Mouse (Mus musculus) forebrain, embryonic 16.5 days (tissue): ENCODE measurements around the gene Smurf1. TPM values are rescaled to one million over a fixed set of nuclear protein-coding genes. Genes with fewer than 3 reads are reported as not detected.
A peak's percentile ranks its signal among the peaks of the same experiment; 100 is the strongest.

Experiments
- ATAC-seq: fragments of 200-750 bp; cut with Nextera tagmentation; 2 replicates; pipeline ENCODE4 v1.8.0; 2017; ENCODE audit warnings: mild to moderate bottlenecking, moderate library complexity
- H3K27ac ChIP-seq: fragments of 300-500 bp; sonication (generic); 2 replicates; pipeline ENCODE4 v1.5.1; 2014; ENCODE audit warnings: low read length, control low read depth
- H3K27me3 ChIP-seq: fragments of 300-500 bp; sonication (generic); replicated peaks from 2 replicates; pipeline ENCODE4 v1.6.1; 2014; ENCODE audit warnings: low read length; ENCODE audit not compliant: control insufficient read depth, insufficient read depth
- H3K36me3 ChIP-seq: fragments of 300-500 bp; sonication (generic); 2 replicates; pipeline ENCODE4 v1.6.1; 2014; ENCODE audit not compliant: control insufficient read depth, insufficient read depth
- H3K4me1 ChIP-seq: fragments of 300-500 bp; sonication (generic); replicated peaks from 2 replicates; pipeline ENCODE4 v1.6.1; 2014; ENCODE audit warnings: low read length; ENCODE audit not compliant: control insufficient read depth, insufficient read depth
- H3K4me2 ChIP-seq: fragments of 300-500 bp; sonication (generic); 2 replicates; pipeline ENCODE4 v1.6.1; 2014; ENCODE audit warnings: mild to moderate bottlenecking, low read length, control low read depth
- H3K4me3 ChIP-seq: fragments of 300-500 bp; sonication (generic); replicated peaks from 2 replicates; pipeline ENCODE4 v1.5.1; 2014; ENCODE audit warnings: mild to moderate bottlenecking, low read length, control low read depth
- H3K9ac ChIP-seq: fragments of 300-500 bp; sonication (generic); replicated peaks from 2 replicates; pipeline ENCODE4 v1.6.1; 2014; ENCODE audit warnings: low read depth, low read length, control low read depth
- H3K9me3 ChIP-seq: fragments of 300-500 bp; sonication (generic); 2 replicates; pipeline ENCODE4 v1.6.1; 2016; ENCODE audit warnings: low read length; ENCODE audit not compliant: control insufficient read depth
- WGBS: fragments of 180-500 bp; shearing (Covaris S2); extraction: QIAGEN DNeasy Blood & Tissue Kit; methylation state at CpG from one replicate; pipeline ENCODE4 v1.1.7; 2014; 5-methylcytosine and 5-hydroxymethylcytosine counted together
- polyA plus RNA-seq: library from polyadenylated mRNA; unstranded; fragments of >200 nt; fragmentation: Nextera tagmentation; extraction: Ambion mirVana; gene quantifications from 2 replicates; pipeline ENCODE4 v1.2.1, GENCODE M21; 2015

Smurf1 gene
- polyA plus RNA-seq, result 25.4 and 28.2 TPM in 2 replicates

DNA sequence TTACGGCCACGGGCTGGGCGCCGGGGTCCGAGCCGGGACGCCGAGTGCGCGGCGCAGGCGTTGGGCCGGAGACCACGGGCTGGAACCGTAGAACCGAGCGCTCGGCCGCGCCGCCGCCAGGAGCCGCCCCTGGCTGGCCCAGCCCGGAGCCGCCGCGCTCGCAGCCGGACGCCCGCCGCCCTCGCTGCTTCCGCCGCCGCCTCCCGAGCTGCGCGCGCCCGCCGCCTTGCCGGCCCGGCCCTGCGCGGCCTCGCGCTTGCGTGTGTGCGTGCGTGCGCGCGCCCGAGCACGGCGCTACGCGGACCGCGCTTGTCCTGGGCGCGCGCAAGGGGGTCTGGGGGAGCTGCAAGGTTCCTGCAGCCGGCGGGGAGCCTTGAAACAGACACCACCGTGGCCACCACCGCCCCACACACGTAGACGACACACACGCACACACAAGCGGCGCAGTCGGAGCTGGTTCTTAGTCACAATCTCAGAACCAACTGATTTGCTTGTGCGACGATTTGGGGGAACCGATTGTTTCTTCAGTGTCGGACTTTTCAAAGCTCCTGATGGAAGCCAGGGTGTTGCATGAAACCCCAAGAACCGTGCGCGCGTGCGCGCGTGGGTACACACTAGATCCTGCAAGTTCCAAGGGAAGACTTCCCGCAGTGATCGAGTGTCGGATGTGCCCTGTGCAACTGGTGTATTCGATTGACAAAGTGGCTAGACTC, at the start of gene Smurf1:
Smurf1 (minus strand) TSS at position 209 of the 713 bp plus-strand sequence.
- Histone ChIP-seq H3K36me3 (no peaks in the 10 kb centered on the region), H3K9me3 (no peaks in the 10 kb centered on the region), H3K27me3 (no peaks in the 10 kb centered on the region; the same call in 1 of the 2 replicates), H3K4me2 (peak within 1 kb of the TSS; percentile 82), H3K4me1 (peaks cover 35% of the 10 kb centered on the region), H3K4me3 (peak within 1 kb of the TSS; percentile 88), H3K9ac (peak within 1 kb of the TSS; percentile 93), H3K27ac (peak within 1 kb of the TSS; percentile 78)
- WGBS, result under 1% methylated on average over 89 of the region's 89 CpGs
- peak; percentile 67 for ATAC-seq

- H3K4me2 ChIP-seq, result no peak overlapping the region
- 80% methylated on average over 1 of the region's 1 CpGs for WGBS
- H3K27ac ChIP-seq, result no peak overlapping the region
- H3K9me3 ChIP-seq, result no peaks in the 10 kb centered on the region
- H3K27me3 ChIP-seq, result no peaks in the 10 kb centered on the region
- H3K9ac ChIP-seq, result no peak overlapping the region
- no peak overlapping the region for H3K4me3 ChIP-seq
- ATAC-seq, result no peak
- no peaks in the 10 kb centered on the region for H3K36me3 ChIP-seq
- no peaks in the 10 kb centered on the region for H3K4me1 ChIP-seq
These were observed 48.6 kb upstream of the Smurf1 start for GRCm38 (mm10) chr5:145014278-145014677.

DNA sequence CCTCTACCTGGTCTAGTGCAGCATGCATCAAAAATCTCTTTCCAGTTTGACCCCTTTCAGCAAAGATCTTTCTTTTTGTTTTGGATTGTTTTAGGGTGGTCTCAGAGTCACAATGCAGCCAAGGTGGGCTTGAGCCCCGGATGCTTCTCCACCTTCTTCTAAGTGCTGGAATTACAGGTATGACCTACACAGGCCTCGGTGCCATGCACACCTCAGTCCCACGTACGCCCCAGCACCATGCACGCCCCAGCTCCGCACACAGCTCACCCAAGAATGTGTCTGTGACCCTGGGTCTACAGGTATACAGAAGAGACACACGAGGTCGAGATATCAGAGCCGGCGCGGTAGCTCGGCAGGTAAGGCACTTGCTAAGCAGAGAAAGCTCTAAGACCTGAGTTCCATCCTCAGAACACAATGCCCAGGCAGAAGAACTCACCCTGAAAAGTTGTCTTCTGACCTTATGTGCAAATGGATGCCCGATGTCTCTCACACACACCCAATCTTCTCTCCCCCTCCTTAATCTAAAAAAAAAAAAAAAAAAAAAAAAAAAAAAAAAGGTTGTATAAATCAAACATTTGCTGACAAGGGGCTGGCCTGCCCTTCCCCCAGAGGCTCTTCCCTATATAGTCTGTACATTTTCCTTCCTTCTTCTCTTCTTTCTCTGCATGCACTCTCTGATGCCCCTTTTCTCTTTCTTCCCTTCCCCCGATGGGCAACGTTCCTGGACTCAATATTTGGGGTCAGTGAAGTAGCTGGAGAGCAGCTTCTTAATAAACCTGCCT, 43.4 kb upstream of the Smurf1 start:
- H3K9me3 ChIP-seq, result no peaks in the 10 kb centered on the region
- no peaks in the 10 kb centered on the region for H3K27me3 ChIP-seq
- H3K36me3 ChIP-seq, result no peaks in the 10 kb centered on the region
- no peak overlapping the region for H3K4me3 ChIP-seq
- no peak overlapping the region for H3K9ac ChIP-seq
- no peak for ATAC-seq
- WGBS, result 91% methylated on average over 15 of the region's 15 CpGs
- H3K4me2 ChIP-seq, result no peak overlapping the region
- no peak overlapping the region for H3K27ac ChIP-seq
- H3K4me1 ChIP-seq, result no peaks in the 10 kb centered on the region

DNA sequence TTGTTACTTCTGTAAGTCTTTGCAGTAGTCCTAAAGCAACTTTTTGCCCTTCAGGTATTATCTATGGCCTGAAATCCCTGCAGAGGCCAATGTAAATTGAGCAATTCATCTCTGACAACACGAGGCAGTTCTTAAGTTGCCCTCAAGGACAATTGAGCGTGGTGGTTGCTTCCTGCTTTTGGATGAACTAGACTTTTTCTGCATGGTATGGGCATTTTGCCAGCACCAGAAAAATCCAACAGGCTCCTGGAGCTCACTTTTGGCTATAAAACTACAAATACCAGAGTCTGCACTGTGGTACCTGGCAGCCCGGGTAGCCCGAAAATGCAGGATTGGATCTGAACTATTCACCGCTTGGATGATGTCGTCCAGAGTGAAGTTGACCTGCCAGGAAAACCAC, 39.9 kb upstream of the Smurf1 start:
- H3K9me3 ChIP-seq, result no peaks in the 10 kb centered on the region
- no peaks in the 10 kb centered on the region for H3K27me3 ChIP-seq
- H3K27ac ChIP-seq, result no peak overlapping the region
- 87% methylated on average over 6 of the region's 6 CpGs for WGBS
- no peaks in the 10 kb centered on the region for H3K4me1 ChIP-seq
- no peaks in the 10 kb centered on the region for H3K36me3 ChIP-seq
- no peak overlapping the region for H3K4me3 ChIP-seq
- no peak overlapping the region for H3K4me2 ChIP-seq
- no peak overlapping the region for H3K9ac ChIP-seq
- ATAC-seq, result no peak

DNA sequence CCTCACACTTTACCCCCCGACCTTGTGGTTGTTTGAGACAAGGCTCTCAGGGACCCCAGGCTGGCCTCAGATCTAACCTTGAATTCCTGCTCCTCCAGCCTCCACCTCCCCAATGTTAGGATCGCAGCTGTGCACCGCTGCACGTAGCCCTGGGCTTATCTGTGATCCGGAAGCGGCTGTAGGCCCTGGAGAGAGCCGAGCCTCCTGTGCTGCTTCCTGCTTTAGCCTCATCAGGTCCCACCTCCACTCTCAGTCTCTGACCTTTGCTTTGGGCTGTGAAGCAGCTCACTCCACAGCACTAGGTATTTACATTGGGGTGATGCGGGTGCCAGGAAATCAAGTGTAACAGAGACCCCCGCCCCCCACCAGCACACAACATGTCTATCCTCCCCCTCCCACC, 38.8 kb upstream of the Smurf1 start:
- no peak for ATAC-seq
- Histone ChIP-seq H3K4me2 (no peak overlapping the region), H3K9ac (no peak overlapping the region), H3K9me3 (no peaks in the 10 kb centered on the region), H3K4me3 (no peak overlapping the region), H3K27ac (no peak overlapping the region), H3K36me3 (no peaks in the 10 kb centered on the region), H3K27me3 (no peaks in the 10 kb centered on the region), H3K4me1 (no peaks in the 10 kb centered on the region)
- 86% methylated on average over 9 of the region's 9 CpGs for WGBS

- Histone ChIP-seq H3K36me3 (no peaks in the 10 kb centered on the region), H3K27ac (no peak overlapping the region), H3K4me3 (no peak overlapping the region), H3K9me3 (no peaks in the 10 kb centered on the region), H3K4me2 (no peak overlapping the region), H3K4me1 (no peaks in the 10 kb centered on the region), H3K27me3 (no peaks in the 10 kb centered on the region), H3K9ac (no peak overlapping the region)
- no peak for ATAC-seq
- 84% methylated on average over 3 of the region's 3 CpGs for WGBS
These were observed 37.7 kb upstream of the Smurf1 start for GRCm38 (mm10) chr5:145003362-145003761.

DNA sequence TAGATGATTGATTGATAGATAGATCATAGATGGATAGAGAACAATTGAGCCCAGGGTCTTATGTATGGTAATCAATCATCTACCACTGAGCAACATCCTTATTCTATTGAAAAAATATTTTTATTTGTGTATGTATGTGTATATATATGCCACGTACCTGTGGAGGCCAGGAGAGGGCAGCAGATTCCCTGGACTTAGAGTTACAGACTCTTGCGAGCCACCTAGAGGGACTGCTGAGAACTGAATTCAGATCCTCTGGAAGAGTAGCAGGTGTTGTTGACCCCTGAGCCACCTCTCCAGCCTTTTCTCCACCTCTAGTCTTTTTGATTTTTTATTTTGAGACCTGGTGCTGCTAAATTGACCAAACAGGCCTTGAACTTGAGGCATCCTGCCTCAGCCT, 32.8 kb upstream of the Smurf1 start:
- Histone ChIP-seq H3K4me2 (no peak overlapping the region), H3K4me1 (no peaks in the 10 kb centered on the region), H3K36me3 (no peaks in the 10 kb centered on the region), H3K9me3 (no peaks in the 10 kb centered on the region), H3K4me3 (no peak overlapping the region), H3K27me3 (no peaks in the 10 kb centered on the region), H3K9ac (no peak overlapping the region), H3K27ac (no peak overlapping the region)
- ATAC-seq, result no peak
- 28% methylated on average over 2 of the region's 2 CpGs for WGBS

GRCm38 (mm10) chr5:144990481-144990880, 24.8 kb upstream of the Smurf1 start:
- 81% methylated on average over 5 of the region's 5 CpGs for WGBS
- no peak overlapping the region for H3K4me2 ChIP-seq

GRCm38 (mm10) chr5:144990051-144990450, 24.4 kb upstream of the Smurf1 start:
- 28% methylated on average over 2 of the region's 2 CpGs for WGBS
- H3K9me3 ChIP-seq, result no peaks in the 10 kb centered on the region
- no peaks in the 10 kb centered on the region for H3K4me1 ChIP-seq
- no peaks in the 10 kb centered on the region for H3K27me3 ChIP-seq
- no peak for ATAC-seq
- no peak overlapping the region for H3K4me2 ChIP-seq
- no peaks in the 10 kb centered on the region for H3K36me3 ChIP-seq
- no peak overlapping the region for H3K27ac ChIP-seq
- no peak overlapping the region for H3K4me3 ChIP-seq
- no peak overlapping the region for H3K9ac ChIP-seq

More at GRCm38 (mm10) chr5:144990481-144990880, 24.8 kb upstream of the Smurf1 start:
- H3K9me3 ChIP-seq, result no peaks in the 10 kb centered on the region
- no peak for ATAC-seq
- no peak overlapping the region for H3K27ac ChIP-seq
- no peak overlapping the region for H3K9ac ChIP-seq
- no peaks in the 10 kb centered on the region for H3K27me3 ChIP-seq
- no peaks in the 10 kb centered on the region for H3K36me3 ChIP-seq
- no peak overlapping the region for H3K4me3 ChIP-seq
- no peaks in the 10 kb centered on the region for H3K4me1 ChIP-seq
